Mouse (Mus musculus) brain, embryonic 18.5 days (tissue): ENCODE data around the gene Cbx6.
"Not testable (repeated sequence)": the region's sequence is repeated elsewhere in the genome, so short reads cannot be mapped to it uniquely, and the experiment has no call there.

Experiments
- DNase-seq: peaks from one replicate; pipeline ENCODE4 v3.0.0-alpha.2; 2012; ENCODE audit warnings: low read depth, low spot score

The Cbx6 gene

GRCm38 (mm10) chr15:79830388-79830787 is 4.1 kb downstream of the Cbx6 start:
- no peak for DNase-seq

- no peak for DNase-seq
These were observed 5.1 kb downstream of the Cbx6 start for GRCm38 (mm10) chr15:79829431-79829830.

GRCm38 (mm10) chr15:79828366-79829035 is 6.0 kb downstream of the Cbx6 start:
- DNase-seq = no peak

- DNase-seq = no peak
These were observed 6.7 kb downstream of the Cbx6 start for GRCm38 (mm10) chr15:79827778-79828210.

GRCm38 (mm10) chr15:79827061-79827777 is 7.3 kb downstream of the Cbx6 start:
- DNase-seq = no peak

GRCm38 (mm10) chr15:79826221-79826935 is 8.1 kb downstream of the Cbx6 start:
- DNase-seq = no peak

- no peak for DNase-seq
These were observed 9.2 kb downstream of the Cbx6 start for GRCm38 (mm10) chr15:79825146-79825825.

- no peak for DNase-seq
These were observed 10.8 kb downstream of the Cbx6 start for GRCm38 (mm10) chr15:79823588-79824280.

GRCm38 (mm10) chr15:79822265-79823199 is 12.0 kb downstream of the Cbx6 start:
- no peak for DNase-seq

GRCm38 (mm10) chr15:79818325-79818724 is 16.2 kb downstream of the Cbx6 start:
- no peak for DNase-seq

- DNase-seq = no peak
These were observed 20.7 kb downstream of the Cbx6 start for GRCm38 (mm10) chr15:79813666-79814258.

- not testable (repeated sequence) for DNase-seq
These were observed 21.6 kb downstream of the Cbx6 start for GRCm38 (mm10) chr15:79812840-79813239.

- DNase-seq = no peak
These were observed 23.5 kb downstream of the Cbx6 start for GRCm38 (mm10) chr15:79810997-79811396.

- DNase-seq = no peak
These were observed 24.4 kb downstream of the Cbx6 start for GRCm38 (mm10) chr15:79810061-79810460.

GRCm38 (mm10) chr15:79808658-79809057 is 25.8 kb downstream of the Cbx6 start:
- DNase-seq = no peak

- DNase-seq = no peak
These were observed 26.4 kb downstream of the Cbx6 start for GRCm38 (mm10) chr15:79808114-79808513.

GRCm38 (mm10) chr15:79807050-79807449 is 27.4 kb downstream of the Cbx6 start:
- DNase-seq = no peak

- no peak for DNase-seq
These were observed 29.2 kb downstream of the Cbx6 start for GRCm38 (mm10) chr15:79805246-79805645.

- DNase-seq = no peak
These were observed 30.0 kb downstream of the Cbx6 start, which contains the start of gene Nptxr for GRCm38 (mm10) chr15:79804352-79805071. Gene Nptxr (minus strand): TSS chr15:79804766.
